24 mouse cellular contexts compared by ENCODE assay signal in genomic region chr6:108899231-108899630, GRCm38 (mm10).
DNase-seq lines count a peak whose midpoint lies in the region; TF ChIP-seq lines count a peak whose summit lies in the region.
"Had no signal": no experiment of that assay in that cellular context is flagged by ENCODE, and none has a peak within 500 bp of the region (broad histone marks: within the 10 kb centered on the region; RNA-seq: fewer than 3 reads in every experiment).

No protein-coding gene starts in this region.

- peak; percentile 20 for DNase-seq in adrenal gland, adult 8-10 months
- DNase-seq in adrenal gland, postnatal 10 days = no peak
- DNase-seq in 3T3-L1 (ENCODE audit: low read depth, low spot score) = peak; percentile 8
- DNase-seq in 416B (ENCODE audit: low read depth) = peak; percentile 69
- peak; percentile 64 for DNase-seq in fat pad, adult 2 months (ENCODE audit: extremely low read depth, low read depth, low spot score)
- no peak for DNase-seq in T-cell, adult 2 months (ENCODE audit: low spot score)
- DNase-seq in heart, adult 2 months = no peak
- DNase-seq: B cell, adult 2 months; cerebellum, adult 18-20 months; cerebellum, adult 9-10 months; cerebellum, postnatal 14 days; forebrain, postnatal 0 days; gastrocnemius, adult 2 months; gastrocnemius, postnatal 14 days; heart, adult 18-20 months; heart, postnatal 14 days; heart, postnatal 4 days; kidney, adult 2 months had no signal

- H3K4me1 ChIP-seq in heart, adult 2 months (ENCODE audit: control insufficient read depth, insufficient read depth, low read length) = no peaks in the 10 kb centered on the region
- H3K4me1 ChIP-seq: heart, embryonic 10.5 days; heart, embryonic 13.5 days had no signal

- H3K27ac ChIP-seq in heart, adult 2 months = no peak overlapping the region
- H3K27ac ChIP-seq: gastrocnemius, adult 2 months; heart, embryonic 10.5 days; heart, embryonic 13.5 days; hindbrain, embryonic 14.5 days; hindbrain, postnatal 0 days had no signal

- 57% methylated on average over 2 of the region's 2 CpGs for WGBS in heart, adult 2 months

- TF ChIP-seq EP300 in heart, adult 2 months (IDR thresholded peaks at IDR 0.05; ENCODE audit: insufficient read depth, low read depth, low read length) = no peak

- intact Hi-C loops in heart, adult 2 months (cut with DNase I) = no loop called here

- TF ChIP-seq POLR2A in heart, adult 2 months (IDR thresholded peaks at IDR 0.05; ENCODE audit: insufficient read depth, low read depth, low read length) = no peak

- no peak overlapping the region for H3K9ac ChIP-seq in heart, adult 2 months (ENCODE audit: low read depth, low read length)
- H3K9ac ChIP-seq: forebrain, postnatal 0 days; heart, embryonic 13.5 days; hindbrain, embryonic 14.5 days had no signal

- H3K27me3 ChIP-seq in heart, adult 2 months (ENCODE audit: control insufficient read depth, insufficient read depth, low read length) = no peaks in the 10 kb centered on the region
- H3K27me3 ChIP-seq: CH12.LX; heart, embryonic 13.5 days had no signal

- no peak overlapping the region for H3K4me3 ChIP-seq in heart, adult 2 months
- H3K4me3 ChIP-seq: gastrocnemius, adult 2 months; heart, embryonic 10.5 days; heart, embryonic 13.5 days had no signal

- no peak for TF ChIP-seq CTCF in heart, adult 2 months (IDR thresholded peaks at IDR 0.05)

- H3K79me2 ChIP-seq in heart, adult 2 months (replicated peaks; ENCODE audit: control insufficient read depth, insufficient read depth, low read length) = no peaks in the 10 kb centered on the region

- no peaks in the 10 kb centered on the region for H3K36me3 ChIP-seq in heart, adult 2 months (ENCODE audit: control insufficient read depth, insufficient read depth, low read length)
- H3K36me3 ChIP-seq: G1E; heart, embryonic 10.5 days; heart, embryonic 13.5 days had no signal

Comparison
In these comparisons a context has a peak if more than half of its experiments do, and no peak if none do; other contexts are left out.
1. DNase-seq: peak in adrenal gland, adult 8-10 months (single experiment), 3T3-L1 (single experiment), 416B (single experiment) and fat pad, adult 2 months (single experiment); none in adrenal gland, postnatal 10 days (single experiment), T-cell, adult 2 months (single experiment) and heart, adult 2 months (0 of 2).